Comparison of ENCODE assay signal across 9 mouse cellular contexts in genomic region chr6:143143775-143144273, GRCm38 (mm10). TPM values are rescaled to one million over a fixed set of nuclear protein-coding genes. Genes with fewer than 3 reads are reported as not detected.
DNase-seq lines count a peak whose midpoint lies in the region; ATAC-seq lines count a peak whose summit lies in the region.
"Had no signal": no experiment of that assay in that cellular context is flagged by ENCODE, and none has a peak within 500 bp of the region (broad histone marks: within the 10 kb centered on the region; RNA-seq: fewer than 3 reads in every experiment).

No protein-coding gene starts in this region.

- H3K4me2 ChIP-seq in embryonic facial prominence, embryonic 14.5 days (ENCODE audit: low read depth, low read length), result peak overlapping the region; percentile 59
- peak overlapping the region; percentile 49 for H3K4me2 ChIP-seq in neural tube, embryonic 11.5 days (ENCODE audit: low read depth)

- no peaks in the 10 kb centered on the region for H3K9me3 ChIP-seq in embryonic facial prominence, embryonic 14.5 days (ENCODE audit: control insufficient read depth, low read length)
- no peaks in the 10 kb centered on the region for H3K9me3 ChIP-seq in neural tube, embryonic 11.5 days (ENCODE audit: control insufficient read depth, low read length)

- intact Hi-C loops in gastrocnemius, postnatal 14 days (cut with DNase I; ENCODE audit: low total_unique reads), result no loop called here

- no peak overlapping the region for H3K27ac ChIP-seq in embryonic facial prominence, embryonic 14.5 days (replicated peaks; ENCODE audit: low read depth, low read length)
- H3K27ac ChIP-seq in neural tube, embryonic 11.5 days (ENCODE audit: low read depth, low read length), result no peak overlapping the region
- H3K27ac ChIP-seq: macrophage had no signal

- peaks cover 11% of the 10 kb centered on the region for H3K4me1 ChIP-seq in embryonic facial prominence, embryonic 14.5 days (ENCODE audit: control insufficient read depth, insufficient read depth, low read length)
- no peaks in the 10 kb centered on the region for H3K4me1 ChIP-seq in neural tube, embryonic 11.5 days (ENCODE audit: control insufficient read depth, insufficient read depth, low read length)

- peak; percentile 47 for ATAC-seq in cerebellum, adult (ENCODE audit: insufficient number of reproducible peaks, low FRiP score, low TSS enrichment)
- 0 out of 2 replicates have a peak, but pooled peaks have one; percentile 26 for ATAC-seq in embryonic facial prominence, embryonic 14.5 days (ENCODE audit: low read depth)
- no peak; the same call in 1 of the 2 replicates for ATAC-seq in neural tube, embryonic 11.5 days (ENCODE audit: insufficient read depth, low FRiP score, low TSS enrichment)

- DNase-seq in cerebellum, postnatal 4 days (ENCODE audit: low spot score in 2 of 2), result no peak
- DNase-seq in ES-CJ7 (ENCODE audit: low read depth, low spot score), result peak; percentile 77
- no peak for DNase-seq in embryonic facial prominence, embryonic 14.5 days (ENCODE audit: low spot score)
- peak; percentile 9 to 14 for DNase-seq in layer of hippocampus, postnatal 36 days
- DNase-seq in neural tube, embryonic 11.5 days (ENCODE audit: low spot score), result peak; percentile 20
- DNase-seq in spleen, postnatal 4 days (ENCODE audit: low spot score in 2 of 2), result no peak
- DNase-seq in gastrocnemius, postnatal 14 days, result no peak

- H3K27me3 ChIP-seq in embryonic facial prominence, embryonic 14.5 days (replicated peaks; ENCODE audit: control insufficient read depth, insufficient read depth, low read length), result no peaks in the 10 kb centered on the region
- H3K27me3 ChIP-seq in neural tube, embryonic 11.5 days (ENCODE audit: control insufficient read depth, insufficient read depth, low read length), result no peaks in the 10 kb centered on the region

- H3K4me3 ChIP-seq in embryonic facial prominence, embryonic 14.5 days (ENCODE audit: low read depth, low read length), result peak overlapping the region; percentile 36
- peak overlapping the region; percentile 25 for H3K4me3 ChIP-seq in neural tube, embryonic 11.5 days (ENCODE audit: low read depth, low read length)

- WGBS in embryonic facial prominence, embryonic 14.5 days, result 12% methylated on average over 19 of the region's 19 CpGs
- 17% methylated on average over 19 of the region's 19 CpGs for WGBS in neural tube, embryonic 11.5 days

- H3K9ac ChIP-seq in embryonic facial prominence, embryonic 14.5 days (ENCODE audit: low read depth, low read length), result peak overlapping the region; percentile 51
- peak overlapping the region; percentile 46 for H3K9ac ChIP-seq in neural tube, embryonic 11.5 days (ENCODE audit: low read length)

- H3K36me3 ChIP-seq in embryonic facial prominence, embryonic 14.5 days (ENCODE audit: control insufficient read depth, insufficient read depth, low read length), result no peaks in the 10 kb centered on the region
- no peaks in the 10 kb centered on the region for H3K36me3 ChIP-seq in neural tube, embryonic 11.5 days (ENCODE audit: control insufficient read depth, insufficient read depth, low read length)

RNA-seq across cellular contexts. Expression of gene Etnk1, which starts 23.2 kb away (rescaled TPM):
- polyA plus RNA-seq in embryonic facial prominence, embryonic 14.5 days (2014; fragmentation: Nextera tagmentation; extraction: Ambion mirVana), result 24.6 and 25.0 TPM in 2 replicates
- total RNA-seq in layer of hippocampus, postnatal 36 days (2021), result 100 to 1,000 TPM; 188 to 192 TPM
- 35.0 and 37.0 TPM in 2 replicates for polyA plus RNA-seq in neural tube, embryonic 11.5 days (2014; fragmentation: Nextera tagmentation; extraction: Ambion mirVana)
- 10 to 100 TPM; 14.3 to 14.6 TPM for total RNA-seq in gastrocnemius, postnatal 14 days (2021)

RNA-seq across cellular contexts. Expression of gene C2cd5, which starts 43.9 kb away (rescaled TPM):
- 19.1 and 22.4 TPM in 2 replicates for polyA plus RNA-seq in embryonic facial prominence, embryonic 14.5 days (2014; fragmentation: Nextera tagmentation; extraction: Ambion mirVana)
- total RNA-seq in layer of hippocampus, postnatal 36 days (2021), result 100 to 1,000 TPM in 1 of 2 experiments, 10 to 100 TPM in 1; 97.8 to 114 TPM
- 32.5 and 34.8 TPM in 2 replicates for polyA plus RNA-seq in neural tube, embryonic 11.5 days (2014; fragmentation: Nextera tagmentation; extraction: Ambion mirVana)
- total RNA-seq in gastrocnemius, postnatal 14 days (2021), result 10 to 100 TPM; 12.1 to 12.6 TPM

Comparison
In these comparisons a context has a peak if more than half of its experiments do, and no peak if none do; other contexts are left out.
1. DNase-seq: peak in ES-CJ7 (single experiment), layer of hippocampus, postnatal 36 days (2 of 2) and neural tube, embryonic 11.5 days (single experiment); none in cerebellum, postnatal 4 days (0 of 2), embryonic facial prominence, embryonic 14.5 days (single experiment), spleen, postnatal 4 days (0 of 2) and gastrocnemius, postnatal 14 days (single experiment).
2. RNA of gene Etnk1, which starts 23.2 kb away (total RNA-seq): 188 to 192 TPM in layer of hippocampus, postnatal 36 days; 14.3 to 14.6 TPM in gastrocnemius, postnatal 14 days; every median in the first group is over 10 times any median in the second.
3. RNA of gene C2cd5, which starts 43.9 kb away (total RNA-seq): 97.8 to 114 TPM in layer of hippocampus, postnatal 36 days; 12.1 to 12.6 TPM in gastrocnemius, postnatal 14 days; every median in the first group is over 4 times any median in the second.